Mouse (Mus musculus) layer of hippocampus, postnatal 25 days (tissue): ENCODE results near the gene Stau1. TPM values are rescaled to one million over a fixed set of nuclear protein-coding genes. Genes with fewer than 3 reads are reported as not detected.

ENCODE experiments used
- DNase-seq, 2 experiments: peaks; one replicate each; pipeline ENCODE4 v3.0.0; 2022; ENCODE audit warnings: mixed read lengths in 2 of 2, low spot score in 1 of 2; ENCODE audit errors: extremely low spot score in 1 of 2
- total RNA-seq, 2 experiments: library from RNA; stranded (reverse); gene quantifications; 2 replicates each; pipeline ENCODE4 v1.2.3; 2021

Gene Stau1
- total RNA-seq, 2 experiments from 2014 or later = 57.8 to 65.3 TPM

- no peak for DNase-seq
These were observed 61.7 kb downstream of the Stau1 start for GRCm38 (mm10) chr2:166934416-166934815.

GRCm38 (mm10) chr2:166933943-166934342, 62.2 kb downstream of the Stau1 start:
- no peak for DNase-seq

GRCm38 (mm10) chr2:166923971-166924370, 72.1 kb downstream of the Stau1 start:
- DNase-seq = no peak

- no peak for DNase-seq
These were observed 85.6 kb downstream of the Stau1 start for GRCm38 (mm10) chr2:166910536-166910935.

GRCm38 (mm10) chr2:166909729-166910128, 86.4 kb downstream of the Stau1 start:
- no peak for DNase-seq

- DNase-seq = no peak
These were observed 89.4 kb downstream of the Stau1 start for GRCm38 (mm10) chr2:166906523-166907182.

GRCm38 (mm10) chr2:166905711-166906522, 90.2 kb downstream of the Stau1 start, which contains the start of gene Cse1l:
Cse1l (plus strand) TSS chr2:166906040.
- DNase-seq = peak; percentile 97 to 98

- no peak for DNase-seq
These were observed 92.3 kb downstream of the Stau1 start for GRCm38 (mm10) chr2:166903719-166904282.

GRCm38 (mm10) chr2:166900792-166901505, 95.2 kb downstream of the Stau1 start:
- DNase-seq = no peak

- DNase-seq = no peak
These were observed 96.4 kb downstream of the Stau1 start for GRCm38 (mm10) chr2:166899746-166900145.

- no peak for DNase-seq
These were observed 96.9 kb downstream of the Stau1 start for GRCm38 (mm10) chr2:166899161-166899560.

Other genes with a start within 250 kb of the Stau1 start
- gene Trp53rkb, start 203.8 kb downstream of the Stau1 start, total RNA-seq = 1 to 10 TPM; 4.4 to 7.3 TPM
- 10 to 100 TPM; 45.7 to 48.5 TPM for gene Arfgef2, start 190.7 kb downstream of the Stau1 start, total RNA-seq
- gene Cse1l, start 90.3 kb downstream of the Stau1 start, total RNA-seq = 10 to 100 TPM; 51.6 to 52.6 TPM
- 10 to 100 TPM; 26.8 to 32.6 TPM for gene Ddx27, start 18.9 kb upstream of the Stau1 start, total RNA-seq
- gene Znfx1, start 66.7 kb upstream of the Stau1 start, total RNA-seq = 10 to 100 TPM; 36.7 to 39.0 TPM
- 100 to 1,000 TPM in 1 of 2 experiments, 10 to 100 TPM in 1; 86.5 to 103 TPM for gene Kcnb1, start 193.9 kb upstream of the Stau1 start, total RNA-seq
- gene Ptgis, start 244.3 kb upstream of the Stau1 start, total RNA-seq = 1 to 10 TPM; 1.1 TPM